Mouse (Mus musculus): ENCODE results near the gene Fam114a1. TPM values are rescaled to one million over a fixed set of nuclear protein-coding genes. Genes with fewer than 3 reads are reported as not detected.
A peak's percentile ranks its signal among the peaks of the same experiment; 100 is the strongest.

The Fam114a1 gene
- polyA plus RNA-seq, 1 experiment, result 12.8 TPM

DNA sequence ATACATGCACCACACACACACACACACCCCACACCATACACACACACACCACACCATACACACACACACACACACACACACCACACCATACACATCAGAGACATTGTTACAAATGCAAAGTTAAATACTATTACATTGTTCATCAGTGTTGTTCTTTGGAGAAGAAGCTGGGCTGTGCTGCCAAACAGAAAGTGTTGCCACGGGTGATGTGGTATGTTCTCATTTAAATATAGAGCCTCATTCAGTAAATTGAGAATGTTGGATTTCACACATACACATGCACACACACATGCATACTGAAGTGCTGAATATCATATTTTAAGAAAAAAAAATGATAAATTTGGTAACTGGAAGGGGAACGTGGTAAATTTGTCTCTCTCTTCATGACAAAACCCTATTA lies 54.8 kb downstream of the Fam114a1 start:
- TF ChIP-seq POLR2A (IDR thresholded peaks at IDR 0.05; ENCODE audit: borderline replicate concordance, low read depth, low read length) (no peak), CTCF (IDR thresholded peaks at IDR 0.05; ENCODE audit: low read depth, low read length) (no peak)
- no peak overlapping the region for H3K27ac ChIP-seq (ENCODE audit: insufficient read depth, low read depth, low read length)
- H3K4me1 ChIP-seq (ENCODE audit: control insufficient read depth, insufficient read depth, low read length), result peaks cover 5% of the 10 kb centered on the region

DNA sequence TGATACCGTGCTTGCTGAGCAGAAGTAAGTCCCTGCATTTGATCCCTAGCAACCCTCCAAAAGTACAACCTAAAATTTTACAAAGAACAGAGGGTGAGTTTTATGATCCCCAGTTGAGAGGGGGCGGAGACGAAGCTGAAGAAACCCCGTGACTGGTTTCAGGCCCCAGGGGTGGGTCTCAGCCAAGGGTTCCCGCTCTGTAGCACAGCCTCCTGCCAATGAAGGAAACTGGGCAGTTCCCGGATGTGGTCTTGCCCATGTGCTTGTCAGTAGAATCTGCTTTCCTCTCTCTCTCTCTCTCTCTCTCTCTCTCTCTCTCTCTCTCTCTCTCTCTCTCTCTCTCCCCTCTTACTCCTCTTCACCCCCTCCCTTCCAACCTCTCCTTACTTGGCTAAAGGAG lies 56.0 kb downstream of the Fam114a1 start:
- no peak for TF ChIP-seq POLR2A (IDR thresholded peaks at IDR 0.05; ENCODE audit: borderline replicate concordance, low read depth, low read length)
- TF ChIP-seq CTCF (IDR thresholded peaks at IDR 0.05; ENCODE audit: low read depth, low read length), result no peak
- no peaks in the 10 kb centered on the region for H3K4me1 ChIP-seq (ENCODE audit: control insufficient read depth, insufficient read depth, low read length)
- H3K4me3 ChIP-seq (ENCODE audit: insufficient read depth, low read length), result no peak overlapping the region
- H3K27ac ChIP-seq (ENCODE audit: insufficient read depth, low read depth, low read length), result no peak overlapping the region

More for the DNA sequence above, 54.8 kb downstream of the Fam114a1 start:
- no peak overlapping the region for H3K4me3 ChIP-seq (ENCODE audit: insufficient read depth, low read length)

DNA sequence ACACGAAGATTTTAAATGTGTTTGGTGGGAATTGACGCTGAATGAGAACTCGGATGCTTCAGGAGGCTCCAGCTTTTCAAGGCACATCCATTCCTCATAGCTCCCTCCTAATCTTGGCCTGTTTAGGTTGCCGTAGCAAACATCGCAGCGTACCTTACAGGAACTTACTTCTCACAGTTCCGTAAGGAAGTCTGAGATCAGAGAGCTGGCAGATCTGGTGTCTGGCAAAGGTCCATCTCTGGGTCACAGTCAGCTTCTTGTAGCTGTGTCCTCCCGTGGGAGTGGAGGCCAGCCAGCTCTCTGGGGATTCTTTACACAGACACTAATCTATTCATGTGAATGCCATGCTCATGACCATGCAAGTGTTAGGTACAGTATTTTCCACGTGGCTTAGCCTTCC lies 56.9 kb downstream of the Fam114a1 start:
- Histone ChIP-seq H3K27ac (ENCODE audit: insufficient read depth, low read depth, low read length) (no peak overlapping the region), H3K4me3 (ENCODE audit: insufficient read depth, low read length) (no peak overlapping the region), H3K4me1 (ENCODE audit: control insufficient read depth, insufficient read depth, low read length) (no peaks in the 10 kb centered on the region)
- TF ChIP-seq CTCF (IDR thresholded peaks at IDR 0.05; ENCODE audit: low read depth, low read length) (no peak), POLR2A (IDR thresholded peaks at IDR 0.05; ENCODE audit: borderline replicate concordance, low read depth, low read length) (no peak)

DNA sequence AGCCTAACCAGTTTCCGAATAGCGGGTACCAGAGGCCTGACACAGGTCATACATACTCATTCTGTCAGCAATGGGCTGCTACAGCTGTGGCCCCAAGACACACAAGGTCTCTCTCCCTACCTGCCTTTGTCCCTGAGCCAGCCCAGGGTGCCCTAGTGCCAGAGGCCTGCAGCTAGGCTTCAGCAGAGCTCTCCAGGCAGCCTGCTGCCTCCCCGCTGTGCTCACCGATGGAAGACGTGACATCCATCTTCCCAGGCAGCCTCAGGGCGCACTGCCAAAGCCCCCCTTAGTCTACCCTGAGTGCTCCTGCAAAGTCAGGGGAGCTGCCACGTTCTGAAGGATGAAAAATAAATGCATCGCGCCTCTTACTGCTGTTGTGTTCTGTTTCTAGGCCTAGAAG lies 58.1 kb downstream of the Fam114a1 start:
- Histone ChIP-seq H3K4me1 (ENCODE audit: control insufficient read depth, insufficient read depth, low read length) (no peaks in the 10 kb centered on the region), H3K4me3 (ENCODE audit: insufficient read depth, low read length) (no peak overlapping the region), H3K27ac (ENCODE audit: insufficient read depth, low read depth, low read length) (no peak overlapping the region)
- TF ChIP-seq POLR2A (IDR thresholded peaks at IDR 0.05; ENCODE audit: borderline replicate concordance, low read depth, low read length) (no peak), CTCF (IDR thresholded peaks at IDR 0.05; ENCODE audit: low read depth, low read length) (no peak)

DNA sequence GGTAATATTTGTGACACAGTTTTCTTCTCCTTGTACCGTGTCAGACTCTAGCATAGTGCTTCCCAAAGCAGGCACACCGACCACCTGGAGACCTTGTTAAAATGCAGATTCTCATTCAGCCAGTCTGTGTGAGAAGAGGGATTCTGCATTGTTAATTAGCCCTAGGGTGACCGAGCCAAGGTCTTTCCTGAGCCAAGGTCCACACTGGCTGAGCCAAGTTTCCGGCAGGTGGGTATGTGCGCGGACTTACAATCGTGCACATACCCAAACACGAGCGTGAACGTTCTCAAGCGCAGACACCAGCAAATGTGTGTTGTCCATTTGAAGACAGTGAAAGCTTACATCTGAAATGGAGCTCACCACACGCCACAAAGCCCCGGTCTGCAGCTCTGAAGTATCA lies 66.7 kb downstream of the Fam114a1 start:
- no peak overlapping the region for H3K27ac ChIP-seq (ENCODE audit: insufficient read depth, low read depth, low read length)
- H3K4me1 ChIP-seq (ENCODE audit: control insufficient read depth, insufficient read depth, low read length), result peaks cover 6% of the 10 kb centered on the region
- no peak overlapping the region for H3K4me3 ChIP-seq (ENCODE audit: insufficient read depth, low read length)
- no peak for TF ChIP-seq POLR2A (IDR thresholded peaks at IDR 0.05; ENCODE audit: borderline replicate concordance, low read depth, low read length)
- no peak for TF ChIP-seq CTCF (IDR thresholded peaks at IDR 0.05; ENCODE audit: low read depth, low read length)

DNA sequence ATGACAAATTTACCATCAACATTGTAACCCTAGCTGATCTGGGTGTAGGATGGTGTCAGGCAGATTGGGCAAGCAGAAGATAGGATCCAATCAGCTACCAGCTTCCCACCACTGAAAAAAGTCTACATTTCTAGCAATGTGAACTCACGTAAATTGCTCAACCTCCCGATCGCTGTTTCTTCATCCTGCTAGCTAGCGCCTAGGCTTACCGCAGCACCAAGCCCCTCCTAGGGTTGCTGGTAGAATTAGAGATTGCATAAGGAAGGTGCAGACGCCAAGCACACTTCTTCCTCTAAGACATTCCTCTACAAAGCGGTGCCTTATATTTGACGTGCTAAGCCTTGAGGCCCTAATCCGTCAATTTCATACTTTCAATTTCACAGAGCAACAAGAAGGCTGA lies 68.4 kb downstream of the Fam114a1 start:
- Histone ChIP-seq H3K4me3 (ENCODE audit: insufficient read depth, low read length) (peak overlapping the region; percentile 21; the same call in 1 of the 2 replicates), H3K4me1 (ENCODE audit: control insufficient read depth, insufficient read depth, low read length) (peaks cover 6% of the 10 kb centered on the region), H3K27ac (ENCODE audit: insufficient read depth, low read depth, low read length) (no peak overlapping the region)
- TF ChIP-seq CTCF (IDR thresholded peaks at IDR 0.05; ENCODE audit: low read depth, low read length) (no peak), POLR2A (IDR thresholded peaks at IDR 0.05; ENCODE audit: borderline replicate concordance, low read depth, low read length) (no peak)

DNA sequence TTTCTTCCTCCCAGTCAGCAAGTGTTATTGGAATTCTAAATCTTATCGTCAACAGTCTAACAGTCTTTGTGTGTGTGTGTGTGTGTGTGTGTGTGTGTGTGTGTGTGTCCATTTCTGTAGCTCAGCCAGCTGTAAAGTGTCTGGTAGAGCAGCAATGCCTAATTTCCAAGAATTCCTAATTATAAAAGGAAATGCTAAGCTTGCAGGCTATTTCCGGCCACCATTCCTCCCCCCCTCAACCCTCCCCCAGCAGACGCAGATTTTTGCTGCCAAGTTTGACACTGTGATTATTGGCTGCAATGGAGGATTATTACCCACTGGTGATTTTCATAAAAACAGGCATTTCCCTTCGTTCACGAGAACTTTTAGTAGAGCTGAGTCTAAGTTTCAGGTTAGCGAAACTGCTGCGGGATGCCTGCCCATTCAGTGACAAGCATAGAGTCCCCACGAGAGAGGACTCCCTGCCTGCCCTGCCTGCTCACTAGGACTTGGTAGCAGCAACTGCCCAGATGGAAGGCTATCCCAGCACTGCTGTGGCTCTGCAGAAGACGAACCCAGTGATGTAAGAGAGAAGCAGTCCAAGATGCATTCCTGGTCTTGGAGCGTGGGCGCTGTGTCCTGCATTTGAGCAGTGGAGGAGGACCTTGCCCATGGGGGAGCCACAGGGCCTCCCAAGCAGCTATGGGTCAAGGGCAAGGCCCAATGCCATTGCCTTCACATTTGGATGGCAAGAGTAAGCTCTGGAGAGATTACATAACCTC lies 69.1 kb downstream of the Fam114a1 start:
- peaks cover 6% of the 10 kb centered on the region for H3K4me1 ChIP-seq (ENCODE audit: control insufficient read depth, insufficient read depth, low read length)
- TF ChIP-seq CTCF (IDR thresholded peaks at IDR 0.05; ENCODE audit: low read depth, low read length), result no peak
- no peak for TF ChIP-seq POLR2A (IDR thresholded peaks at IDR 0.05; ENCODE audit: borderline replicate concordance, low read depth, low read length)
- no peak overlapping the region for H3K27ac ChIP-seq (ENCODE audit: insufficient read depth, low read depth, low read length)
- no peak overlapping the region for H3K4me3 ChIP-seq (ENCODE audit: insufficient read depth, low read length)

DNA sequence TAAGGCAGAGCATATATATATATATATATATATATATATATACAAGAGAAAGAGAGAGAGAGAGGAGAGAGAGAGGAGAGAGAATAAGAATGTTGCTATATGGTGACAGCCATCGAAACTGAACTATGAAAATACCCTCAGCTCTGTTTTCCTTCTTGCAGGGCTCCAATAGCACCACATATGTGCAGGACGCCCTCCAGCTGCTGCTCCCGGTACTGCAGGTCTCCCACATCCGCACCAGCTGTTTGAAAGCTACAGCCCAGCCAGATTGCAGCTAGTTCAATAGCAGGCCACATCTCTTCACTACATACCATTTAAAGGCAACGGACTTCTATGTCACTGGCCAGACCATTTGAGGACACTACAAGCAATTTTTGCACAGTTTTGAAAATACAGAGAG lies 70.6 kb downstream of the Fam114a1 start:
- Histone ChIP-seq H3K27ac (ENCODE audit: insufficient read depth, low read depth, low read length) (no peak overlapping the region), H3K4me3 (ENCODE audit: insufficient read depth, low read length) (no peak overlapping the region), H3K4me1 (ENCODE audit: control insufficient read depth, insufficient read depth, low read length) (peaks cover 6% of the 10 kb centered on the region)
- peak; percentile 21; the same call in 1 of the 2 replicates for TF ChIP-seq CTCF (IDR thresholded peaks at IDR 0.05; ENCODE audit: low read depth, low read length)
- TF ChIP-seq POLR2A (IDR thresholded peaks at IDR 0.05; ENCODE audit: borderline replicate concordance, low read depth, low read length), result no peak

DNA sequence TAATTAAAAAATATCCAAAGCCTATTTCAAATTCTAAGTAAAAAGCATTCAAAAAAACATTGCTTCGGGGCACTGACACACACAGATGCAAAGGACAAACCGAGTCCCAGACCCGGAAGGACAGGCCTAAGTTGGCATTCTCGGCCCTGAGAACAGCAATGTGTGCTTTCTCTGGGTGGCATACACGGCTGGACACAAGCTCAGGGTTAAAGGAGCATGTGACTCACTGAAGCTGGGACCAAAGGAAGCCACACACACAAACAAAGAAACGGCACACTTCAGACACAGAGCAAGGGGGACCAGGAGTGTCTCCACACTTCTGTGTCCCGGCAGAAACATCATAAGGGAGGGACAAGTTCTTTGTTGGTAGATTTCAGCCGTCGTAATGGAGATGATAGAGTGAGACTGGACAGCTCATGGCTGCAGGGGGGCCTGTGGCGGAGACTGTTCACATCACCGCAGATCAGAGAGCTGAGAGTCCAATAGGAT lies 73.6 kb downstream of the Fam114a1 start:
- no peak overlapping the region for H3K27ac ChIP-seq (ENCODE audit: insufficient read depth, low read depth, low read length)
- no peak overlapping the region for H3K4me3 ChIP-seq (ENCODE audit: insufficient read depth, low read length)
- no peak for TF ChIP-seq POLR2A (IDR thresholded peaks at IDR 0.05; ENCODE audit: borderline replicate concordance, low read depth, low read length)
- TF ChIP-seq CTCF (IDR thresholded peaks at IDR 0.05; ENCODE audit: low read depth, low read length), result no peak
- H3K4me1 ChIP-seq (ENCODE audit: control insufficient read depth, insufficient read depth, low read length), result peaks cover 4% of the 10 kb centered on the region

DNA sequence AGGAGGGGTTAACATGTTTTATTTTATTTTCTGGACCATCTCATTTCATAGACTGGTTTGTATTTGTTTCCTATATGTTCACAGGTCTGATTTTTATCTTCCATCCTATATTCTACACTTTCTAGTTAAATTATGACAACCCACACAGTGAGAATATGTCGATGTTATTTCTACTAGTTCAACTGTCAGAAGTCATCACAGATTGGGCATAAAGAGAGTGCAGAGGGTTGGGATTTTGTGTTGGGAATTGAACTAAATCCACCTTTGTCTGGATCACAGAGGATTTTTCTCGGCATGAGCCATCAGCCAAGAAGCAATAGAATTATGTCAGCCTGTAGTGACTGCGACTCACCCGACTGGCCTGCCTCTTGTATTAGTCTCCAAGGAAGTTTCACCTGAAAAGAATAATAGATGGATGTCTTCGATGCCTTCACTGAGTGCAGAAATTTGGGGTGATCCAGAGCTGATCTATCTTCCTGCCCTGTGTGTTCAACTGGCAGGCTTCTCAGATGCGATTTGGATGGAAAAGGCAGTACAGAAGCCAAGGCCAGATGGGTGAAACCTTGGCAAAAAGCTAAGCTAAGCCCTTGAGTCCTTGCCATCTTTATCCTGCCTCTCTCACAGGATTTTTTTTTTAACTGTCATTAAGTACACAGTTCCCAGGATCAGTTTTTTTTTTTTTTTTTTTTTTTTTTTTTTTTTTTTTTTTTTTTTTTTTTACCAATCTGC lies 75.9 kb downstream of the Fam114a1 start:
- H3K4me3 ChIP-seq (ENCODE audit: insufficient read depth, low read length), result no peak overlapping the region
- no peaks in the 10 kb centered on the region for H3K4me1 ChIP-seq (ENCODE audit: control insufficient read depth, insufficient read depth, low read length)
- TF ChIP-seq POLR2A (IDR thresholded peaks at IDR 0.05; ENCODE audit: borderline replicate concordance, low read depth, low read length), result no peak
- no peak for TF ChIP-seq CTCF (IDR thresholded peaks at IDR 0.05; ENCODE audit: low read depth, low read length)
- no peak overlapping the region for H3K27ac ChIP-seq (ENCODE audit: insufficient read depth, low read depth, low read length)

Measured in bone marrow macrophage, adult 2 months (primary cell).